Mouse (Mus musculus) intestine, postnatal 0 days (tissue): ENCODE data around the gene Plpp4. TPM values are rescaled to one million over a fixed set of nuclear protein-coding genes. Genes with fewer than 3 reads are reported as not detected.

Experiments used
- ATAC-seq: fragments of 200-750 bp; cut with Nextera tagmentation; 2 replicates; pipeline ENCODE4 v1.8.0; 2017; ENCODE audit warnings: mild to moderate bottlenecking, moderate TSS enrichment, moderate library complexity
- H3K27ac ChIP-seq: fragments of 300-500 bp; sonication (generic); 2 replicates; pipeline ENCODE4 v1.5.1; 2014; ENCODE audit warnings: mild to moderate bottlenecking, low read depth, low read length, moderate library complexity
- H3K27me3 ChIP-seq: fragments of 300-500 bp; sonication (generic); replicated peaks from 2 replicates; pipeline ENCODE4 v1.6.1; 2014; ENCODE audit warnings: low read length, mixed read lengths; ENCODE audit not compliant: control insufficient read depth, insufficient read depth
- H3K36me3 ChIP-seq: fragments of 300-500 bp; sonication (generic); 2 replicates; pipeline ENCODE4 v1.6.1; 2014; ENCODE audit warnings: mild to moderate bottlenecking, moderate library complexity; ENCODE audit not compliant: control insufficient read depth, insufficient read depth
- H3K4me1 ChIP-seq: fragments of 300-500 bp; sonication (generic); replicated peaks from 2 replicates; pipeline ENCODE4 v1.6.1; 2014; ENCODE audit warnings: antibody characterized with exemption, low read length, mixed read lengths; ENCODE audit not compliant: control insufficient read depth, insufficient read depth
- H3K4me2 ChIP-seq: fragments of 300-500 bp; sonication (generic); replicated peaks from 2 replicates; pipeline ENCODE4 v1.6.1; 2014; ENCODE audit warnings: low read depth, mild to moderate bottlenecking, moderate library complexity
- H3K4me3 ChIP-seq: fragments of 300-500 bp; sonication (generic); 2 replicates; pipeline ENCODE4 v1.5.1; 2014; ENCODE audit warnings: low read depth, low read length
- H3K9ac ChIP-seq: fragments of 300-500 bp; sonication (generic); 2 replicates; pipeline ENCODE4 v1.6.1; 2014; ENCODE audit warnings: mild to moderate bottlenecking, low read depth, low read length
- H3K9me3 ChIP-seq: fragments of 300-500 bp; sonication (generic); 2 replicates; pipeline ENCODE4 v1.6.1; 2016; ENCODE audit warnings: mixed run types; ENCODE audit not compliant: control insufficient read depth
- CTCF ChIP-seq: sonication (generic); IDR thresholded peaks from 2 replicates; pipeline ENCODE4 v1.5.1; 2016; ENCODE audit warnings: low read depth, mild to moderate bottlenecking, control low read depth, antibody characterized with exemption, moderate library complexity
- WGBS: fragments of 180-500 bp; shearing (Covaris S2); extraction: QIAGEN DNeasy Blood & Tissue Kit; methylation state at CpG from one replicate; pipeline ENCODE4 v1.1.7; 2014; 5-methylcytosine and 5-hydroxymethylcytosine counted together
- polyA plus RNA-seq: library from polyadenylated mRNA; unstranded; fragments of >200 nt; fragmentation: Nextera tagmentation; extraction: Ambion mirVana; gene quantifications from 2 replicates; pipeline ENCODE4 v1.2.1, GENCODE M21; 2015

The Plpp4 gene
- polyA plus RNA-seq, 1 experiment from 2014 or later = 0.21 TPM

DNA sequence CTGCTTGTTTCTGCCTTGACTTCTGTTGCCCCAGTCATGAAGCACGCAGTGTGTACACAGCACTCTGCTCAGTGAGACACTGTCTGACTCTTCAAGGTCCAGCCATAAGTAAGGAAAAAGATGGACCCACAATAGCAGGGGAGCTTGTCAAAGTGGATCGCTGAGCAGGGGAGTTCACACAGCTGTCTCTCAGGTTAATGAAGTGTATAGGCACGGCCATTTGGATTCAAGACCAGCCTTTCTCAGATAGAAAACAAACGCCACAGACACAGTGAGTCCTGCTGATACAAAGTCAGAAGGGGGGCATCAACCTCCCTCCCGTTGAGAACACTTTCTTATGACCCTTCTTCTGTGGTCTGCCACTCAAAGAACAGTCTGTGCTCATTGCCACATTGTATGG is 20.8 kb upstream of the Plpp4 start:
- WGBS = 80% methylated on average over 5 of the region's 5 CpGs
- TF ChIP-seq CTCF = no peak
- H3K4me2 ChIP-seq = no peak overlapping the region
- no peaks in the 10 kb centered on the region for H3K27me3 ChIP-seq
- H3K27ac ChIP-seq = no peak overlapping the region
- no peaks in the 10 kb centered on the region for H3K9me3 ChIP-seq
- H3K9ac ChIP-seq = no peak overlapping the region
- H3K36me3 ChIP-seq = no peaks in the 10 kb centered on the region
- ATAC-seq = no peak
- H3K4me1 ChIP-seq = no peaks in the 10 kb centered on the region
- no peak overlapping the region for H3K4me3 ChIP-seq

DNA sequence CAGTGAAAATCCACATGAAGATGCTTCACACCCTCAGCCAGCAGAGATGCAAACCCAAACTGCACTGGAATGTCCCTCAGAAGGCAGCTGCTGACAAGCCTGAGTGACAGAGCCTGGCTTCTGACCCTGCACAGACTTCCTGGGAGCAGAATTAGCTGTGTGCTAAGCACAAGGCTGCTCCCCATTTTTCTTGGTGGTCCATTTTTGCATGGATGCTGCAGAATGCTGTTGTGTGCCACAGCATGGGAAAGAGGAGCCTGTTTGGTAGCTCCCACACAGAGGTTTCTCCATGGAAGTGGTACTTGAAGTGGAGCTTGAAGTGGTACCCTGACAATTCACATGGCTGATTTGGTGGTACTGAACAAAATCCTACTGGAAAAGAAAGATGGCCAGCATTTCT is 5.8 kb upstream of the Plpp4 start:
- Histone ChIP-seq H3K4me1 (no peaks in the 10 kb centered on the region), H3K9me3 (no peaks in the 10 kb centered on the region), H3K27me3 (peaks cover 5% of the 10 kb centered on the region), H3K4me2 (no peak overlapping the region), H3K36me3 (no peaks in the 10 kb centered on the region), H3K4me3 (no peak overlapping the region), H3K27ac (no peak overlapping the region), H3K9ac (no peak overlapping the region)
- ATAC-seq = no peak
- no peak for TF ChIP-seq CTCF

GRCm38 (mm10) chr7:129253406-129253805 is 3.4 kb upstream of the Plpp4 start:
- no peak for ATAC-seq
- Histone ChIP-seq H3K4me3 (no peak overlapping the region), H3K36me3 (no peaks in the 10 kb centered on the region), H3K4me1 (no peaks in the 10 kb centered on the region), H3K27ac (no peak overlapping the region), H3K9ac (no peak overlapping the region), H3K4me2 (no peak overlapping the region), H3K9me3 (no peaks in the 10 kb centered on the region), H3K27me3 (peaks cover 26% of the 10 kb centered on the region)
- 87% methylated on average over 6 of the region's 6 CpGs for WGBS
- no peak for TF ChIP-seq CTCF

GRCm38 (mm10) chr7:129254126-129254525 is 2.7 kb upstream of the Plpp4 start:
- H3K27me3 ChIP-seq = peaks cover 26% of the 10 kb centered on the region
- H3K9me3 ChIP-seq = no peaks in the 10 kb centered on the region
- no peak overlapping the region for H3K27ac ChIP-seq
- no peak for ATAC-seq
- no peaks in the 10 kb centered on the region for H3K36me3 ChIP-seq
- H3K4me1 ChIP-seq = no peaks in the 10 kb centered on the region
- H3K9ac ChIP-seq = no peak overlapping the region
- WGBS = 88% methylated on average over 1 of the region's 1 CpGs
- no peak overlapping the region for H3K4me3 ChIP-seq
- no peak overlapping the region for H3K4me2 ChIP-seq
- TF ChIP-seq CTCF = no peak

DNA sequence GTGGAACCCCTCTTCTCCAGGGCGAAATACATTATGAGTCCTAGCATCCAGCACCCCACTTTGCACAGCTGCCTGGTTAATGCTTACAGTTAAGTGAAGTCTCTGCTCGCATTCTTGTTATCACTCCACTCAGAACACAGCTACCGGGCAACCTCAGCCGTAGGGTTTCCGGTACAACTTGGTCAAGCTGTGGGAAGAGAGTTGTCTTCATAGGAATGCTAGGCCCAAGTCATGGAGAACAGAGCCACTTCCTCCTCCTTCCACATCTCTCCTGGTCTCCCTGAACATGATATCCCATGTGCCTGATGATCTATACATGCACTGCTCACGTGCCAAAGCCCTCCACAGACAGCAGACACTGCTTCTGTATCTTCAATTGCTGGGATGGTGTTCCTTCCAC is 1.4 kb upstream of the Plpp4 start:
- no peak overlapping the region for H3K4me2 ChIP-seq
- H3K27ac ChIP-seq = no peak overlapping the region
- no peak overlapping the region for H3K9ac ChIP-seq
- 91% methylated on average over 6 of the region's 6 CpGs for WGBS
- H3K27me3 ChIP-seq = peaks cover 26% of the 10 kb centered on the region
- H3K4me1 ChIP-seq = no peaks in the 10 kb centered on the region
- TF ChIP-seq CTCF = no peak
- no peak for ATAC-seq
- H3K4me3 ChIP-seq = no peak overlapping the region
- no peaks in the 10 kb centered on the region for H3K9me3 ChIP-seq
- no peaks in the 10 kb centered on the region for H3K36me3 ChIP-seq

- H3K4me1 ChIP-seq = no peaks in the 10 kb centered on the region
- H3K36me3 ChIP-seq = no peaks in the 10 kb centered on the region
- H3K4me2 ChIP-seq = peak overlapping the region; percentile 77
- 27% methylated on average over 13 of the region's 13 CpGs for WGBS
- ATAC-seq = no peak
- peaks cover 26% of the 10 kb centered on the region for H3K27me3 ChIP-seq
- H3K9me3 ChIP-seq = no peaks in the 10 kb centered on the region
- no peak for TF ChIP-seq CTCF
- 0 out of 2 replicates have a peak overlapping the region, but pooled peaks have one; percentile 22 for H3K9ac ChIP-seq
- H3K27ac ChIP-seq = no peak overlapping the region
- peak overlapping the region; percentile 41 for H3K4me3 ChIP-seq
Observed at GRCm38 (mm10) chr7:129257374-129258018, 665 bp downstream of the Plpp4 start.

- 89% methylated on average over 7 of the region's 7 CpGs for WGBS
- Histone ChIP-seq H3K4me2 (no peak overlapping the region), H3K9me3 (no peaks in the 10 kb centered on the region), H3K4me1 (no peaks in the 10 kb centered on the region), H3K4me3 (no peak overlapping the region), H3K36me3 (no peaks in the 10 kb centered on the region), H3K27ac (no peak overlapping the region), H3K9ac (no peak overlapping the region), H3K27me3 (peaks cover 26% of the 10 kb centered on the region)
- no peak for TF ChIP-seq CTCF
- ATAC-seq = no peak
Observed at GRCm38 (mm10) chr7:129258331-129258730, 1.5 kb downstream of the Plpp4 start.
